Mouse (Mus musculus): Measurements from ENCODE around the gene Rapgef4.

DNA sequence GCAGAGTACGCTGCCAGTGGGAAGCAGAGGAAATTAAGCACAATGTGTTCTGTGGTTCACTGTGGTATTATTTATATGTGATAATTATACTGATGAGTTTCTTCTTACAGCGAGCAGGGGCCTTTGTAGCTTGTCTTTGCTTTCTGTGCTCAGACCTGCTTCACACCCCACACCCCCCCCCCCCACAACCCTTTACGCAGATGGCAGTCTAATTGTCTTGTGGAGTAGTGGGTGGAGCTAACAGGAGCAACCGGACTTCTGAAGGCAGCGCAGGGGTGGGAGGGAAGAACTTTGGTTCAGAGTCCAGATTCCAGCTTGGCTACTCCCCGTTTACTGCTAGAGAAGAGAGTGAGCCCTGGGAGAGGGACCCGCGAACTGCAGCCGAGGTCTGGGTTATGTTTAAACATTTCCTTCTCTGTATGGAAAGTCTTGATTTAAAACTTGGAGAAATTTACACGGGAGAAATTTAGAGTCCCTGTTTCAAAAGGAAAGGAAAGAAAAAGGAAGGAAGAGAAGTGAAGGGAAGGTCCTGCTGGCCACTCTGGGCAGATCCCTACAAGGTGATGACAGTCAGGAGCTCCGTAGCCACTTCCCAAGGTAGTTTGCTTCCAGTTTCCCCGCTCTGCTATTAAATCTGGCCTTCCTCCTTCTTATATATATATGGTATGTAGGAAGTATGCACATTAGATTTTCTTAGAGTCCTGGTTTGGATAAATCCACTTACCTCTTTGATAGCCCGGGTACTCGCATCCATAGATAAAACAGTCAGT, 274.0 kb downstream of the Rapgef4 start:
- TF ChIP-seq CTCF (IDR thresholded peaks at IDR 0.05; ENCODE audit: extremely low read depth, insufficient read depth, insufficient read length, insufficient replicate concordance) (no peak), POLR2A (IDR thresholded peaks at IDR 0.05; ENCODE audit: low read depth, low read length) (no peak)

All from spleen, adult 2 months (tissue).